Mouse (Mus musculus) hindbrain, embryonic 16.5 days (tissue): ENCODE measurements around the gene Trio. TPM values are rescaled to one million over a fixed set of nuclear protein-coding genes. Genes with fewer than 3 reads are reported as not detected.

Experiments used
- ATAC-seq: fragments of 200-750 bp; cut with Nextera tagmentation; 2 replicates; pipeline ENCODE4 v1.8.0; 2017; ENCODE audit warnings: moderate TSS enrichment, moderate library complexity
- H3K27ac ChIP-seq: fragments of 300-500 bp; sonication (generic); 2 replicates; pipeline ENCODE4 v1.5.1; 2014; ENCODE audit warnings: low read depth, mild to moderate bottlenecking, control low read depth, low read length, moderate library complexity
- H3K27me3 ChIP-seq: fragments of 300-500 bp; sonication (generic); replicated peaks from 2 replicates; pipeline ENCODE4 v1.6.1; 2014; ENCODE audit warnings: low read length; ENCODE audit not compliant: control insufficient read depth, insufficient read depth
- H3K36me3 ChIP-seq: fragments of 300-500 bp; sonication (generic); 2 replicates; pipeline ENCODE4 v1.6.1; 2014; ENCODE audit warnings: mild to moderate bottlenecking, low read length, moderate library complexity, mixed read lengths; ENCODE audit not compliant: control insufficient read depth, insufficient read depth
- H3K4me1 ChIP-seq: fragments of 300-500 bp; sonication (generic); 2 replicates; pipeline ENCODE4 v1.6.1; 2014; ENCODE audit warnings: low read depth, low read length; ENCODE audit not compliant: control insufficient read depth, insufficient read depth
- H3K4me2 ChIP-seq: fragments of 300-500 bp; sonication (generic); 2 replicates; pipeline ENCODE4 v1.6.1; 2014; ENCODE audit warnings: mild to moderate bottlenecking, low read length, control low read depth, moderate library complexity
- H3K4me3 ChIP-seq: fragments of 300-500 bp; sonication (generic); 2 replicates; pipeline ENCODE4 v1.5.1; 2014; ENCODE audit warnings: mild to moderate bottlenecking, low read length, control low read depth, moderate library complexity
- H3K9ac ChIP-seq: fragments of 300-500 bp; sonication (generic); 2 replicates; pipeline ENCODE4 v1.6.1; 2014; ENCODE audit warnings: low read depth, mild to moderate bottlenecking, control low read depth, low read length, moderate library complexity
- H3K9me3 ChIP-seq: fragments of 300-500 bp; sonication (generic); 2 replicates; pipeline ENCODE4 v1.6.1; 2014; ENCODE audit warnings: mild to moderate bottlenecking, low read length, moderate library complexity; ENCODE audit not compliant: control insufficient read depth
- WGBS: fragments of 180-500 bp; shearing (Covaris S2); extraction: QIAGEN DNeasy Blood & Tissue Kit; methylation state at CpG from one replicate; pipeline ENCODE4 v1.1.7; 2014; 5-methylcytosine and 5-hydroxymethylcytosine counted together
- polyA plus RNA-seq: library from polyadenylated mRNA; unstranded; fragments of >200 nt; fragmentation: Nextera tagmentation; extraction: Ambion mirVana; gene quantifications from 2 replicates; pipeline ENCODE4 v1.2.1, GENCODE M21; 2015

The Trio gene
- polyA plus RNA-seq, 1 experiment from 2014 or later = 31.1 TPM

- Histone ChIP-seq H3K4me3 (no peak overlapping the region), H3K9ac (no peak overlapping the region), H3K36me3 (no peaks in the 10 kb centered on the region), H3K4me2 (no peak overlapping the region), H3K9me3 (no peaks in the 10 kb centered on the region), H3K4me1 (peaks cover 19% of the 10 kb centered on the region), H3K27me3 (no peaks in the 10 kb centered on the region), H3K27ac (no peak overlapping the region)
- no peak for ATAC-seq
- WGBS = 92% methylated on average over 7 of the region's 7 CpGs
Observed at GRCm38 (mm10) chr15:27951195-27951594, 74.5 kb downstream of the Trio start.

- H3K9ac ChIP-seq = no peak overlapping the region
- no peaks in the 10 kb centered on the region for H3K36me3 ChIP-seq
- H3K9me3 ChIP-seq = no peaks in the 10 kb centered on the region
- no peaks in the 10 kb centered on the region for H3K27me3 ChIP-seq
- 90% methylated on average over 9 of the region's 9 CpGs for WGBS
- H3K4me2 ChIP-seq = no peak overlapping the region
- ATAC-seq = no peak
- no peak overlapping the region for H3K4me3 ChIP-seq
- H3K27ac ChIP-seq = no peak overlapping the region
- peaks cover 17% of the 10 kb centered on the region for H3K4me1 ChIP-seq
Observed at GRCm38 (mm10) chr15:27949196-27949595, 76.5 kb downstream of the Trio start.

- no peak overlapping the region for H3K4me2 ChIP-seq
- 96% methylated on average over 3 of the region's 3 CpGs for WGBS
- H3K9me3 ChIP-seq = no peaks in the 10 kb centered on the region
- H3K36me3 ChIP-seq = no peaks in the 10 kb centered on the region
- peaks cover 29% of the 10 kb centered on the region for H3K4me1 ChIP-seq
- no peak overlapping the region for H3K4me3 ChIP-seq
- H3K9ac ChIP-seq = no peak overlapping the region
- ATAC-seq = no peak
- no peak overlapping the region for H3K27ac ChIP-seq
- no peaks in the 10 kb centered on the region for H3K27me3 ChIP-seq
Observed at GRCm38 (mm10) chr15:27947880-27948279, 77.8 kb downstream of the Trio start.

GRCm38 (mm10) chr15:27945570-27945969 is 80.1 kb downstream of the Trio start:
- no peaks in the 10 kb centered on the region for H3K27me3 ChIP-seq
- no peak overlapping the region for H3K4me2 ChIP-seq
- H3K36me3 ChIP-seq = no peaks in the 10 kb centered on the region
- 54% methylated on average over 9 of the region's 9 CpGs for WGBS
- H3K4me1 ChIP-seq = peaks cover 46% of the 10 kb centered on the region
- H3K9ac ChIP-seq = no peak overlapping the region
- H3K4me3 ChIP-seq = no peak overlapping the region
- no peak overlapping the region for H3K27ac ChIP-seq
- ATAC-seq = no peak
- no peaks in the 10 kb centered on the region for H3K9me3 ChIP-seq

- no peaks in the 10 kb centered on the region for H3K9me3 ChIP-seq
- WGBS = 80% methylated on average over 11 of the region's 11 CpGs
- H3K27me3 ChIP-seq = no peaks in the 10 kb centered on the region
- no peak overlapping the region for H3K4me2 ChIP-seq
- H3K4me1 ChIP-seq = peaks cover 50% of the 10 kb centered on the region
- no peak overlapping the region for H3K27ac ChIP-seq
- H3K4me3 ChIP-seq = no peak overlapping the region
- 0 out of 2 replicates have a peak, but pooled peaks have one; percentile 9 for ATAC-seq
- no peak overlapping the region for H3K9ac ChIP-seq
- no peaks in the 10 kb centered on the region for H3K36me3 ChIP-seq
Observed at GRCm38 (mm10) chr15:27944898-27945297, 80.8 kb downstream of the Trio start.

GRCm38 (mm10) chr15:27943486-27944195 is 82.0 kb downstream of the Trio start:
- Histone ChIP-seq H3K9ac (0 out of 2 replicates have a peak overlapping the region, but pooled peaks have one; percentile 17), H3K4me1 (peaks cover 58% of the 10 kb centered on the region), H3K4me3 (no peak overlapping the region), H3K27me3 (no peaks in the 10 kb centered on the region), H3K36me3 (no peaks in the 10 kb centered on the region), H3K9me3 (no peaks in the 10 kb centered on the region), H3K27ac (peak overlapping the region; percentile 19; the same call in 1 of the 2 replicates), H3K4me2 (peak overlapping the region; percentile 37)
- 14% methylated on average over 18 of the region's 18 CpGs for WGBS
- ATAC-seq = peak; percentile 68

- ATAC-seq = no peak
- 64% methylated on average over 11 of the region's 11 CpGs for WGBS
- Histone ChIP-seq H3K4me1 (peaks cover 69% of the 10 kb centered on the region), H3K27ac (no peak overlapping the region), H3K9ac (no peak overlapping the region), H3K4me3 (no peak overlapping the region), H3K4me2 (no peak overlapping the region), H3K27me3 (no peaks in the 10 kb centered on the region), H3K36me3 (no peaks in the 10 kb centered on the region), H3K9me3 (no peaks in the 10 kb centered on the region)
Observed at GRCm38 (mm10) chr15:27942148-27942847, 83.3 kb downstream of the Trio start.

GRCm38 (mm10) chr15:27941441-27941840 is 84.2 kb downstream of the Trio start:
- no peak overlapping the region for H3K9ac ChIP-seq
- ATAC-seq = no peak
- whole genome bisulfite sequencing = 78% methylated on average over 8 of the region's 8 CpGs

GRCm38 (mm10) chr15:27941020-27941419 is 84.6 kb downstream of the Trio start:
- Histone ChIP-seq H3K9ac (no peak overlapping the region), H3K27ac (no peak overlapping the region), H3K4me1 (peaks cover 81% of the 10 kb centered on the region), H3K9me3 (no peaks in the 10 kb centered on the region), H3K27me3 (no peaks in the 10 kb centered on the region), H3K36me3 (no peaks in the 10 kb centered on the region), H3K4me2 (no peak overlapping the region), H3K4me3 (no peak overlapping the region)
- 81% methylated on average over 8 of the region's 8 CpGs for WGBS
- ATAC-seq = no peak

More at GRCm38 (mm10) chr15:27941441-27941840, 84.2 kb downstream of the Trio start:
- Histone ChIP-seq H3K27me3 (no peaks in the 10 kb centered on the region), H3K9me3 (no peaks in the 10 kb centered on the region), H3K27ac (no peak overlapping the region), H3K4me3 (no peak overlapping the region), H3K36me3 (no peaks in the 10 kb centered on the region), H3K4me2 (no peak overlapping the region), H3K4me1 (peaks cover 78% of the 10 kb centered on the region)
